Mouse (Mus musculus): Measurements from ENCODE around the gene Wdr24.

Wdr24 gene

GRCm38 (mm10) chr17:25877025-25877424 lies 53.6 kb downstream of the Wdr24 start:
- DNase-seq (ENCODE audit: low spot score in 2 of 2): no peak

GRCm38 (mm10) chr17:25877741-25878610 lies 54.5 kb downstream of the Wdr24 start:
- no peak for DNase-seq (ENCODE audit: low spot score in 2 of 2)

Data from right cerebral cortex, adult 2 months (tissue).